Mouse (Mus musculus) erythroblast, embryonic 14.5 days (primary cell): Measurements from ENCODE around the gene Ifnar2.

ENCODE experiments used
- GATA1 ChIP-seq: IDR thresholded peaks from 2 replicates; pipeline ENCODE4 v1.6.1; 2012; ENCODE audit warnings: low read length, inconsistent platforms, mixed read lengths
- TAL1 ChIP-seq: IDR thresholded peaks from 3 replicates; pipeline ENCODE4 v1.6.1; 2012; ENCODE audit warnings: low read length, inconsistent platforms, mixed read lengths

GRCm38 (mm10) chr16:91432720-91433328 is 60.2 kb downstream of the Ifnar2 start:
- TF ChIP-seq TAL1 (no peak), GATA1 (no peak)
